Mouse (Mus musculus): ENCODE results near the gene Spata13. TPM values are rescaled to one million over a fixed set of nuclear protein-coding genes. Genes with fewer than 3 reads are reported as not detected.

The Spata13 gene
- total RNA-seq, 2 experiments from 2014 or later = 95.8 to 130 TPM

GRCm38 (mm10) chr14:60711161-60711560 lies 77.4 kb downstream of the Spata13 start:
- no peak for DNase-seq (ENCODE audit: low spot score in 2 of 2)

GRCm38 (mm10) chr14:60711590-60712288 lies 77.9 kb downstream of the Spata13 start:
- DNase-seq (ENCODE audit: low spot score in 2 of 2) = no peak

- no peak for DNase-seq (ENCODE audit: low spot score in 2 of 2)
Measured at GRCm38 (mm10) chr14:60712289-60712830, 78.6 kb downstream of the Spata13 start.

- no peak for DNase-seq (ENCODE audit: low spot score in 2 of 2)
Measured at GRCm38 (mm10) chr14:60715686-60716085, 81.9 kb downstream of the Spata13 start.

- no peak for DNase-seq (ENCODE audit: low spot score in 2 of 2)
Measured at GRCm38 (mm10) chr14:60721304-60721703, 87.5 kb downstream of the Spata13 start.

GRCm38 (mm10) chr14:60721938-60722337 lies 88.1 kb downstream of the Spata13 start:
- no peak for DNase-seq (ENCODE audit: low spot score in 2 of 2)

GRCm38 (mm10) chr14:60726091-60726490 lies 92.3 kb downstream of the Spata13 start:
- DNase-seq (ENCODE audit: low spot score in 2 of 2) = no peak

- no peak for DNase-seq (ENCODE audit: low spot score in 2 of 2)
Measured at GRCm38 (mm10) chr14:60727130-60727529, 93.3 kb downstream of the Spata13 start.

- no peak for DNase-seq (ENCODE audit: low spot score in 2 of 2)
Measured at GRCm38 (mm10) chr14:60732081-60732480, 98.3 kb downstream of the Spata13 start.

GRCm38 (mm10) chr14:60732787-60733186 lies 99.0 kb downstream of the Spata13 start:
- peak in 1 of 2 experiments; percentile 45 for DNase-seq (ENCODE audit: low spot score in 2 of 2)

GRCm38 (mm10) chr14:60733706-60734105 lies 99.9 kb downstream of the Spata13 start:
- DNase-seq (ENCODE audit: low spot score in 2 of 2) = no peak

- no peak for DNase-seq (ENCODE audit: low spot score in 2 of 2)
Measured at GRCm38 (mm10) chr14:60735206-60735605, 101.4 kb downstream of the Spata13 start.

GRCm38 (mm10) chr14:60735848-60736547 lies 102.2 kb downstream of the Spata13 start:
- no peak for DNase-seq (ENCODE audit: low spot score in 2 of 2)

- no peak for DNase-seq (ENCODE audit: low spot score in 2 of 2)
Measured at GRCm38 (mm10) chr14:60736591-60737192, 102.9 kb downstream of the Spata13 start.

GRCm38 (mm10) chr14:60737202-60737611 lies 103.4 kb downstream of the Spata13 start:
- DNase-seq (ENCODE audit: low spot score in 2 of 2) = no peak

- DNase-seq (ENCODE audit: low spot score in 2 of 2) = no peak
Measured at GRCm38 (mm10) chr14:60738434-60738938, 104.7 kb downstream of the Spata13 start.

GRCm38 (mm10) chr14:60739155-60739554 lies 105.4 kb downstream of the Spata13 start:
- DNase-seq (ENCODE audit: low spot score in 2 of 2) = no peak

GRCm38 (mm10) chr14:60739616-60740015 lies 105.8 kb downstream of the Spata13 start:
- no peak for DNase-seq (ENCODE audit: low spot score in 2 of 2)

GRCm38 (mm10) chr14:60740507-60740906 lies 106.7 kb downstream of the Spata13 start:
- no peak for DNase-seq (ENCODE audit: low spot score in 2 of 2)

- DNase-seq (ENCODE audit: low spot score in 2 of 2) = no peak
Measured at GRCm38 (mm10) chr14:60741033-60741432, 107.2 kb downstream of the Spata13 start.

- DNase-seq (ENCODE audit: low spot score in 2 of 2) = peak; percentile 57 to 66
Measured at GRCm38 (mm10) chr14:60741490-60741981, 107.7 kb downstream of the Spata13 start.

Measured in adrenal gland, adult 18-20 months (tissue).